In genomic region chr7:28584468-28584867, GRCm38 (mm10) we compare ENCODE assay signal across 13 mouse cellular contexts. TPM values are rescaled to one million over a fixed set of nuclear protein-coding genes. Genes with fewer than 3 reads are reported as not detected.
A peak's percentile ranks its signal among the peaks of the same experiment; 100 is the strongest.
DNase-seq lines count a peak whose midpoint lies in the region; ATAC-seq and TF ChIP-seq lines count a peak whose summit lies in the region.
"Had no signal": no experiment of that assay in that cellular context is flagged by ENCODE, and none has a peak within 500 bp of the region (broad histone marks: within the 10 kb centered on the region; RNA-seq: fewer than 3 reads in every experiment).

No protein-coding gene starts in this region.

- H3K27ac ChIP-seq in hindbrain, postnatal 0 days: 0 out of 2 replicates have a peak overlapping the region, but pooled peaks have one; percentile 11
- no peak overlapping the region for H3K27ac ChIP-seq in hindbrain, embryonic 14.5 days
- H3K27ac ChIP-seq in MEL (ENCODE audit: control insufficient read depth, low read depth, low read length): no peak overlapping the region
- H3K27ac ChIP-seq: embryonic facial prominence, embryonic 12.5 days had no signal

- no peak for TF ChIP-seq CTCF in hindbrain, postnatal 0 days (IDR thresholded peaks at IDR 0.05; ENCODE audit: low read depth)
- TF ChIP-seq CTCF in G1E (IDR thresholded peaks at IDR 0.05; ENCODE audit: low read depth, low read length) (no peak), MEL (IDR thresholded peaks at IDR 0.05 in 2 of 3, conservative IDR thresholded peaks at IDR 0.05 in 1 of 3; ENCODE audit: control insufficient read depth in 1 of 3, insufficient read depth in 1 of 3, low read depth in 2 of 3, low read length in 3 of 3, poor library complexity in 1 of 3, severe bottlenecking in 1 of 3) (no peak)

- H3K4me2 ChIP-seq in hindbrain, postnatal 0 days (ENCODE audit: low read depth, low read length): no peak overlapping the region
- no peak overlapping the region for H3K4me2 ChIP-seq in hindbrain, embryonic 14.5 days (replicated peaks)
- H3K4me2 ChIP-seq: embryonic facial prominence, embryonic 12.5 days had no signal

- H3K36me3 ChIP-seq in hindbrain, postnatal 0 days (ENCODE audit: insufficient read depth, low read length): no peaks in the 10 kb centered on the region
- H3K36me3 ChIP-seq in hindbrain, embryonic 14.5 days (replicated peaks; ENCODE audit: control insufficient read depth, insufficient read depth): no peaks in the 10 kb centered on the region
- H3K36me3 ChIP-seq in G1E (replicated peaks): peaks cover 68% of the 10 kb centered on the region
- H3K36me3 ChIP-seq in MEL (ENCODE audit: control insufficient read depth in 1 of 2, insufficient read depth in 2 of 2, low read length in 2 of 2): peaks cover 0 to 25% of the 10 kb centered on the region in 2 experiments; a peak in 2 of 4 replicates
- H3K36me3 ChIP-seq: embryonic facial prominence, embryonic 12.5 days had no signal

- no peak for TF ChIP-seq POLR2A in MEL (IDR thresholded peaks at IDR 0.05; ENCODE audit: control insufficient read depth in 1 of 2, insufficient read depth in 1 of 2, low read depth in 1 of 2, low read length in 2 of 2, poor library complexity in 1 of 2)

- no peak for TF ChIP-seq RAD21 in MEL (IDR thresholded peaks at IDR 0.05; ENCODE audit: low read depth, low read length)

- H3K9me3 ChIP-seq in hindbrain, postnatal 0 days (ENCODE audit: low read length): no peaks in the 10 kb centered on the region
- no peaks in the 10 kb centered on the region for H3K9me3 ChIP-seq in hindbrain, embryonic 14.5 days (ENCODE audit: control insufficient read depth, low read length)
- no peaks in the 10 kb centered on the region for H3K9me3 ChIP-seq in G1E (replicated peaks)
- H3K9me3 ChIP-seq in MEL (replicated peaks; ENCODE audit: insufficient read depth, low read length): no peaks in the 10 kb centered on the region
- H3K9me3 ChIP-seq: embryonic facial prominence, embryonic 12.5 days; midbrain, embryonic 10.5 days had no signal

- no peaks in the 10 kb centered on the region for H3K27me3 ChIP-seq in hindbrain, postnatal 0 days (ENCODE audit: insufficient read depth, low read length)
- H3K27me3 ChIP-seq in hindbrain, embryonic 14.5 days (ENCODE audit: control insufficient read depth, insufficient read depth, low read length): no peaks in the 10 kb centered on the region
- H3K27me3 ChIP-seq in G1E (ENCODE audit: insufficient read depth, low read length) (no peaks in the 10 kb centered on the region), MEL (ENCODE audit: control insufficient read depth in 1 of 2, insufficient read depth in 2 of 2, low read length in 2 of 2) (no peaks in the 10 kb centered on the region)
- H3K27me3 ChIP-seq: embryonic facial prominence, embryonic 12.5 days had no signal

- peaks cover 30% of the 10 kb centered on the region; the same call in 1 of the 2 replicates for H3K4me1 ChIP-seq in hindbrain, postnatal 0 days (ENCODE audit: insufficient read depth, low read length)
- peaks cover 17% of the 10 kb centered on the region; the same call in 1 of the 2 replicates for H3K4me1 ChIP-seq in hindbrain, embryonic 14.5 days (replicated peaks; ENCODE audit: control insufficient read depth, insufficient read depth, low read length)
- H3K4me1 ChIP-seq in G1E (ENCODE audit: insufficient read depth, low read depth, low read length): peaks cover 93% of the 10 kb centered on the region
- H3K4me1 ChIP-seq in MEL (ENCODE audit: control insufficient read depth in 1 of 2, insufficient read depth in 2 of 2, low read length in 2 of 2): peaks cover 33 to 38% of the 10 kb centered on the region in 2 experiments

- peaks cover 6% of the 10 kb centered on the region; the same call in 1 of the 2 replicates for H3K79me2 ChIP-seq in MEL (ENCODE audit: control insufficient read depth, insufficient read depth, low read length, poor library complexity)

- 67% methylated on average over 4 of the region's 4 CpGs for WGBS in hindbrain, postnatal 0 days
- 75% methylated on average over 4 of the region's 4 CpGs for WGBS in hindbrain, embryonic 14.5 days

- no peak for DNase-seq in hindbrain, postnatal 0 days (ENCODE audit: low spot score)
- DNase-seq in hindbrain, embryonic 14.5 days (ENCODE audit: low spot score): no peak
- DNase-seq in G1E (ENCODE audit: low spot score): no peak
- DNase-seq in MEL (ENCODE audit: low read depth, low spot score): peak; percentile 22
- peak; percentile 70 for DNase-seq in liver
- DNase-seq in adrenal gland, postnatal 14 days: no peak
- DNase-seq in ovary, postnatal 14 days (ENCODE audit: low spot score): no peak
- no peak for DNase-seq in frontal cortex, postnatal 36 days (ENCODE audit: low spot score in 2 of 2)

- no peak overlapping the region for H3K4me3 ChIP-seq in hindbrain, postnatal 0 days (ENCODE audit: low read length)
- H3K4me3 ChIP-seq in hindbrain, embryonic 14.5 days (replicated peaks; ENCODE audit: low read length): no peak overlapping the region
- peak overlapping the region; percentile 63; the same call in 1 of the 2 replicates for H3K4me3 ChIP-seq in G1E (ENCODE audit: low read depth, low read length)
- H3K4me3 ChIP-seq in MEL (ENCODE audit: control insufficient read depth in 1 of 2, insufficient read depth in 1 of 2, low read depth in 2 of 2, low read length in 2 of 2): no peak overlapping the region
- H3K4me3 ChIP-seq: embryonic facial prominence, embryonic 12.5 days; midbrain, embryonic 10.5 days had no signal

- peak in 1 of 2 experiments; percentile 37; a peak in 1 of 4 replicates for TF ChIP-seq EP300 in MEL (IDR thresholded peaks at IDR 0.05; ENCODE audit: low read depth in 1 of 2, low read length in 2 of 2)

- H3K9ac ChIP-seq in hindbrain, postnatal 0 days (replicated peaks; ENCODE audit: low read length): no peak overlapping the region
- no peak overlapping the region for H3K9ac ChIP-seq in hindbrain, embryonic 14.5 days
- H3K9ac ChIP-seq in MEL (ENCODE audit: control insufficient read depth, low read depth, low read length, poor library complexity, severe bottlenecking): no peak overlapping the region
- H3K9ac ChIP-seq: embryonic facial prominence, embryonic 12.5 days had no signal

- ATAC-seq in hindbrain, postnatal 0 days: no peak
- no peak for ATAC-seq in hindbrain, embryonic 14.5 days (ENCODE audit: low FRiP score)
- no peak for ATAC-seq in G1E (ENCODE audit: extremely low read depth, insufficient number of reproducible peaks, low FRiP score, poor library complexity, severe bottlenecking)

RNA-seq across cellular contexts. Expression of gene Samd4b, which starts 13.5 kb away (rescaled TPM):
- total RNA-seq in hindbrain, postnatal 0 days (2014; rRNA removed): 58.8 and 60.5 TPM in 2 replicates
- polyA plus RNA-seq in hindbrain, postnatal 0 days (2015; fragmentation: Nextera tagmentation; extraction: Ambion mirVana): 17.7 and 19.7 TPM in 2 replicates
- 26.8 and 27.6 TPM in 2 replicates for polyA plus RNA-seq in hindbrain, embryonic 14.5 days (2014; fragmentation: Nextera tagmentation; extraction: Ambion mirVana)
- total RNA-seq in G1E (2014; fragmentation: Nextera tagmentation): 62.7 and 75.9 TPM in 2 replicates
- total RNA-seq in G1E (2017): 3.8 and 4.4 TPM in 2 replicates
- polyA plus RNA-seq in G1E (2012): 88.8 and 104 TPM in 2 replicates
- total RNA-seq in MEL (2012; rRNA removed): 6.4 and 7.2 TPM in 2 replicates
- 10 to 100 TPM in 1 of 2 experiments, not detected in 1; 45.9 TPM for polyA plus RNA-seq in MEL (2012; ENCODE audit: insufficient read depth in 1 of 2, insufficient read length in 2 of 2, low read depth in 1 of 2, low replicate concordance in 2 of 2, missing spikeins in 1 of 2)
- total RNA-seq in adrenal gland, postnatal 14 days (2021): 52.3 and 56.3 TPM in 2 replicates

RNA-seq across cellular contexts. Expression of gene Pak4, which starts 13.5 kb away (rescaled TPM):
- 14.8 and 20.3 TPM in 2 replicates for total RNA-seq in hindbrain, postnatal 0 days (2014; rRNA removed)
- 13.2 and 14.0 TPM in 2 replicates for polyA plus RNA-seq in hindbrain, postnatal 0 days (2015; fragmentation: Nextera tagmentation; extraction: Ambion mirVana)
- 13.2 and 14.2 TPM in 2 replicates for polyA plus RNA-seq in hindbrain, embryonic 14.5 days (2014; fragmentation: Nextera tagmentation; extraction: Ambion mirVana)
- 13.2 and 16.0 TPM in 2 replicates for total RNA-seq in G1E (2014; fragmentation: Nextera tagmentation)
- total RNA-seq in G1E (2017): 5.6 and 6.4 TPM in 2 replicates
- 72.6 and 85.1 TPM in 2 replicates for polyA plus RNA-seq in G1E (2012)
- 9.3 and 9.7 TPM in 2 replicates for total RNA-seq in MEL (2012; rRNA removed)
- 10 to 100 TPM in 1 of 2 experiments, not detected in 1; 26.6 TPM for polyA plus RNA-seq in MEL (2012; ENCODE audit: insufficient read depth in 1 of 2, insufficient read length in 2 of 2, low read depth in 1 of 2, low replicate concordance in 2 of 2, missing spikeins in 1 of 2)
- 22.0 and 25.6 TPM in 2 replicates for total RNA-seq in adrenal gland, postnatal 14 days (2021)

RNA-seq across cellular contexts. Expression of gene Nccrp1, which starts 37.4 kb away (rescaled TPM):
- total RNA-seq in hindbrain, postnatal 0 days (2014; rRNA removed): not detected in 2 replicates
- polyA plus RNA-seq in hindbrain, postnatal 0 days (2015; fragmentation: Nextera tagmentation; extraction: Ambion mirVana): 0.34 TPM in 2 replicates
- polyA plus RNA-seq in hindbrain, embryonic 14.5 days (2014; fragmentation: Nextera tagmentation; extraction: Ambion mirVana): 0.12 and 0.13 TPM in 2 replicates
- not detected in 2 replicates for total RNA-seq in G1E (2014; fragmentation: Nextera tagmentation)
- not detected in 2 replicates for total RNA-seq in G1E (2017)
- 0.07 TPM in 1 of 2 replicates, not detected in the other for polyA plus RNA-seq in G1E (2012)
- total RNA-seq in MEL (2012; rRNA removed): not detected in 2 replicates
- not detected for polyA plus RNA-seq in MEL (2012; ENCODE audit: insufficient read depth in 1 of 2, insufficient read length in 2 of 2, low read depth in 1 of 2, low replicate concordance in 2 of 2, missing spikeins in 1 of 2)
- 0.41 TPM in 1 of 2 replicates, not detected in the other for total RNA-seq in adrenal gland, postnatal 14 days (2021)
- polyA plus RNA-seq: embryonic facial prominence, embryonic 12.5 days; kidney, embryonic 16.5 days had no signal

RNA-seq across cellular contexts. Expression of gene Sycn, which starts 43.8 kb away (rescaled TPM):
- not detected in 2 replicates for total RNA-seq in hindbrain, postnatal 0 days (2014; rRNA removed)
- polyA plus RNA-seq in hindbrain, postnatal 0 days (2015; fragmentation: Nextera tagmentation; extraction: Ambion mirVana): not detected in 2 replicates
- polyA plus RNA-seq in hindbrain, embryonic 14.5 days (2014; fragmentation: Nextera tagmentation; extraction: Ambion mirVana): not detected in 2 replicates
- total RNA-seq in G1E (2014; fragmentation: Nextera tagmentation) (not detected in 2 replicates), G1E (2017) (not detected in 2 replicates), MEL (2012; rRNA removed) (not detected in 2 replicates)
- polyA plus RNA-seq in G1E (2012) (not detected in 2 replicates), MEL (2012; ENCODE audit: insufficient read depth in 1 of 2, insufficient read length in 2 of 2, low read depth in 1 of 2, low replicate concordance in 2 of 2, missing spikeins in 1 of 2) (not detected)
- not detected in 2 replicates for total RNA-seq in adrenal gland, postnatal 14 days (2021)
- total RNA-seq: left cerebral cortex, postnatal 10 days had no signal
- polyA plus RNA-seq: embryonic facial prominence, embryonic 12.5 days; kidney, embryonic 16.5 days; midbrain, embryonic 10.5 days had no signal

RNA-seq across cellular contexts. Expression of gene Acp7, which starts 46.7 kb away (rescaled TPM):
- total RNA-seq in hindbrain, postnatal 0 days (2014; rRNA removed): 0.25 and 1.2 TPM in 2 replicates
- 0.28 and 0.56 TPM in 2 replicates for polyA plus RNA-seq in hindbrain, postnatal 0 days (2015; fragmentation: Nextera tagmentation; extraction: Ambion mirVana)
- polyA plus RNA-seq in hindbrain, embryonic 14.5 days (2014; fragmentation: Nextera tagmentation; extraction: Ambion mirVana): 0.33 and 0.51 TPM in 2 replicates
- total RNA-seq in G1E (2014; fragmentation: Nextera tagmentation) (not detected in 2 replicates), G1E (2017) (0.11 TPM in 1 of 2 replicates, not detected in the other), MEL (2012; rRNA removed) (not detected in 2 replicates)
- polyA plus RNA-seq in G1E (2012) (not detected in 2 replicates), MEL (2012; ENCODE audit: insufficient read depth in 1 of 2, insufficient read length in 2 of 2, low read depth in 1 of 2, low replicate concordance in 2 of 2, missing spikeins in 1 of 2) (not detected)
- total RNA-seq in adrenal gland, postnatal 14 days (2021): not detected in 2 replicates
- polyA plus RNA-seq: gonadal fat pad, adult 2 months; kidney, embryonic 16.5 days; midbrain, embryonic 10.5 days had no signal

Comparison
In these comparisons a context has a peak if more than half of its experiments do, and no peak if none do; other contexts are left out.
1. DNase-seq: peak in MEL (single experiment) and liver (single experiment); none in hindbrain, postnatal 0 days (single experiment), hindbrain, embryonic 14.5 days (single experiment), G1E (single experiment), adrenal gland, postnatal 14 days (single experiment), ovary, postnatal 14 days (single experiment) and frontal cortex, postnatal 36 days (0 of 2).